In genomic region chr4:96028412-96028811, GRCm38 (mm10) we compare ENCODE assay signal across 13 mouse cellular contexts. TPM values are rescaled to one million over a fixed set of nuclear protein-coding genes. Genes with fewer than 3 reads are reported as not detected.
A peak's percentile ranks its signal among the peaks of the same experiment; 100 is the strongest.
DNase-seq lines count a peak whose midpoint lies in the region; ATAC-seq and TF ChIP-seq lines count a peak whose summit lies in the region.
"Had no signal": no experiment of that assay in that cellular context is flagged by ENCODE, and none has a peak within 500 bp of the region (broad histone marks: within the 10 kb centered on the region; RNA-seq: fewer than 3 reads in every experiment).

No protein-coding gene starts in this region.

- 86% methylated on average over 1 of the region's 1 CpGs for WGBS in neural tube, embryonic 14.5 days
- WGBS in forebrain, postnatal 0 days = 32% methylated on average over 1 of the region's 1 CpGs
- 86% methylated on average over 1 of the region's 1 CpGs for WGBS in kidney, embryonic 14.5 days

- no peaks in the 10 kb centered on the region for H3K27me3 ChIP-seq in neural tube, embryonic 14.5 days (ENCODE audit: control insufficient read depth, insufficient read depth, low read length)
- no peaks in the 10 kb centered on the region for H3K27me3 ChIP-seq in forebrain, postnatal 0 days (ENCODE audit: insufficient read depth, low read length)
- H3K27me3 ChIP-seq in kidney, embryonic 14.5 days (ENCODE audit: control insufficient read depth, insufficient read depth, low read length) = no peaks in the 10 kb centered on the region
- H3K27me3 ChIP-seq: lung, embryonic 15.5 days had no signal

- DNase-seq in neural tube, embryonic 10.5 days (ENCODE audit: extremely low spot score, low spot score) = no peak
- DNase-seq in forebrain, postnatal 0 days = peak; percentile 44
- peak; percentile 8 to 64 for DNase-seq in left cerebral cortex, adult 8-10 months (ENCODE audit: low spot score in 2 of 2)
- DNase-seq in right cerebral cortex, postnatal 4 days = peak; percentile 4
- no peak for DNase-seq in B cell, adult 2 months
- DNase-seq: kidney, postnatal 25 days had no signal

- H3K9ac ChIP-seq in neural tube, embryonic 14.5 days (replicated peaks; ENCODE audit: low read depth, low read length) = no peak overlapping the region
- no peak overlapping the region for H3K9ac ChIP-seq in forebrain, postnatal 0 days
- H3K9ac ChIP-seq in kidney, embryonic 14.5 days (ENCODE audit: low read depth, low read length) = no peak overlapping the region
- H3K9ac ChIP-seq: lung, embryonic 15.5 days had no signal

- H3K4me2 ChIP-seq in neural tube, embryonic 14.5 days (ENCODE audit: low read depth, low read length) = no peak overlapping the region
- H3K4me2 ChIP-seq in forebrain, postnatal 0 days (ENCODE audit: low read depth) = no peak overlapping the region
- no peak overlapping the region for H3K4me2 ChIP-seq in kidney, embryonic 14.5 days (replicated peaks; ENCODE audit: low read depth, low read length)
- H3K4me2 ChIP-seq: lung, embryonic 15.5 days had no signal

- H3K4me1 ChIP-seq in neural tube, embryonic 14.5 days (ENCODE audit: control insufficient read depth, insufficient read depth, low read length) = no peaks in the 10 kb centered on the region
- no peaks in the 10 kb centered on the region for H3K4me1 ChIP-seq in forebrain, postnatal 0 days (ENCODE audit: insufficient read depth)
- H3K4me1 ChIP-seq in kidney, embryonic 14.5 days (ENCODE audit: control insufficient read depth, insufficient read depth, low read length) = no peaks in the 10 kb centered on the region
- H3K4me1 ChIP-seq: lung, embryonic 15.5 days had no signal

- H3K36me3 ChIP-seq in neural tube, embryonic 14.5 days (ENCODE audit: control insufficient read depth, insufficient read depth, low read length) = no peaks in the 10 kb centered on the region
- H3K36me3 ChIP-seq in forebrain, postnatal 0 days (ENCODE audit: insufficient read depth) = peaks cover 3% of the 10 kb centered on the region
- no peaks in the 10 kb centered on the region for H3K36me3 ChIP-seq in kidney, embryonic 14.5 days (ENCODE audit: control insufficient read depth, insufficient read depth, low read length)
- H3K36me3 ChIP-seq: lung, embryonic 15.5 days had no signal

- no peak overlapping the region for H3K27ac ChIP-seq in neural tube, embryonic 14.5 days (ENCODE audit: low read depth, low read length)
- 0 out of 2 replicates have a peak overlapping the region, but pooled peaks have one; percentile 15 for H3K27ac ChIP-seq in forebrain, postnatal 0 days (ENCODE audit: low read depth, low read length)
- H3K27ac ChIP-seq in kidney, embryonic 14.5 days (ENCODE audit: low read depth, low read length) = no peak overlapping the region
- H3K27ac ChIP-seq: lung, embryonic 15.5 days had no signal

- H3K9me3 ChIP-seq in neural tube, embryonic 14.5 days (ENCODE audit: control insufficient read depth, low read length) = no peaks in the 10 kb centered on the region
- H3K9me3 ChIP-seq in forebrain, postnatal 0 days (ENCODE audit: low read length) = no peaks in the 10 kb centered on the region
- H3K9me3 ChIP-seq in kidney, embryonic 14.5 days (ENCODE audit: control insufficient read depth, low read length) = no peaks in the 10 kb centered on the region
- H3K9me3 ChIP-seq: lung, embryonic 15.5 days had no signal

- no peak for TF ChIP-seq CTCF in forebrain, postnatal 0 days (IDR thresholded peaks at IDR 0.05; ENCODE audit: low read depth)

- no peak overlapping the region for H3K4me3 ChIP-seq in neural tube, embryonic 14.5 days (ENCODE audit: low read depth, low read length)
- no peak overlapping the region for H3K4me3 ChIP-seq in forebrain, postnatal 0 days (ENCODE audit: low read depth, low read length)
- H3K4me3 ChIP-seq in kidney, embryonic 14.5 days (ENCODE audit: low read length) = no peak overlapping the region
- H3K4me3 ChIP-seq: lung, embryonic 15.5 days had no signal

- peak; percentile 66; the same call in 1 of the 2 replicates for ATAC-seq in neural tube, embryonic 14.5 days (ENCODE audit: low read depth)
- peak; percentile 91 for ATAC-seq in forebrain, postnatal 0 days
- no peak for ATAC-seq in megakaryocyte, adult 5-6 weeks (ENCODE audit: poor library complexity, severe bottlenecking)
- ATAC-seq in kidney, embryonic 14.5 days (ENCODE audit: low FRiP score, low TSS enrichment) = no peak

RNA-seq across cellular contexts. Expression of gene Cyp2j13, which starts 48.9 kb away (rescaled TPM):
- polyA plus RNA-seq in neural tube, embryonic 14.5 days (2014; fragmentation: Nextera tagmentation; extraction: Ambion mirVana) = not detected in 2 replicates
- not detected in 2 replicates for total RNA-seq in forebrain, postnatal 0 days (2014; rRNA removed)
- not detected in 2 replicates for polyA plus RNA-seq in forebrain, postnatal 0 days (2015; fragmentation: Nextera tagmentation; extraction: Ambion mirVana)
- 1 to 10 TPM; 1.5 to 1.7 (median 1.6) TPM for total RNA-seq in left cerebral cortex, adult 8-10 months (2022)
- not detected in 2 replicates for total RNA-seq in megakaryocyte, adult 5-6 weeks (2015)
- not detected in 2 replicates for total RNA-seq in megakaryocyte, adult 5-6 weeks (2017)
- 1.1 TPM in 1 of 2 replicates, not detected in the other for polyA plus RNA-seq in kidney, embryonic 14.5 days (2014; fragmentation: Nextera tagmentation; extraction: Ambion mirVana)
- total RNA-seq: adrenal gland, postnatal 36 days; neutrophil, adult 5-6 weeks had no signal
- polyA plus RNA-seq: heart, embryonic 14.5 days; lung, embryonic 15.5 days had no signal

Comparison
In these comparisons a context has a peak if more than half of its experiments do, and no peak if none do; other contexts are left out.
1. ATAC-seq: peak in neural tube, embryonic 14.5 days (single experiment) and forebrain, postnatal 0 days (single experiment); none in megakaryocyte, adult 5-6 weeks (single experiment) and kidney, embryonic 14.5 days (single experiment).
2. DNase-seq: peak in forebrain, postnatal 0 days (single experiment), left cerebral cortex, adult 8-10 months (2 of 2) and right cerebral cortex, postnatal 4 days (single experiment); none in neural tube, embryonic 10.5 days (single experiment) and B cell, adult 2 months (0 of 2).